Mouse (Mus musculus) spleen, postnatal 4 days (tissue): ENCODE data around the gene Slc43a1.

Source experiments
- DNase-seq, 2 experiments: peaks; one replicate each; pipeline ENCODE4 v3.0.0; 2022; ENCODE audit warnings: low spot score in 2 of 2

Slc43a1 gene

DNA sequence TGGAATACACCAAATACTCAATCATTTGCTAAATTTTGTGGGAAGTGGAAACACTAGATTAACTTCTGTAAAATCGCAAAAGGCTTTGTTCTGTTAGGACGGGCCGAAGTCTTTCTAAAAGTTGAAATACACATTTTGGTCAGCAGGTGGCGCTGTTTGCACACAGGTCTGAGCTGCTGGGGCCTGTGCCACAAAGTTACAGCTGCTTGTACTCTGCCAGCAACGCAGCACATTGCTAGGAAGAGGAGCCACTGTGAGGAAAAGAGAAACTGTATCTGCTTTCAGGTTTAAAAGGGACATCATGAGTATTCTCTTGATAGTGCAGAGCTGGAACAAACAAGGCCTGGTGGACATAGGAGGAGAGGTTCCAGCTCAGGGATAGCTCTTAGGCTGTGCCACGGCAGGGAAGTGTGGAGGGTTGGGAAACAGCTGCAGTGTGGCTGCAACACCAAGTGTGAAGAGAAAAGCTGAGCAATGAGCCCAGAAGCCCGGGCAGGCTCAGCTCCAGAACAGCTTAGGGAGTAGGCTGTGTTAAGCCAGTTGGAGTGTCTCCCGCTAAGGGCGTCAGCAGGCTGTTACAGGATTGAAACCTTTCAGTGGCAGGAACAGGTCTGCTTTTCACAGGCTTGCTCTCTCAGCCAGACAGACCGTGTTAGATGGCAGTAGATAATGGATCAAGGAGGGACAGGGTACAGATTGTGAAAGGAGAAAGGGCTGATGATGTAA is 6.8 kb upstream of the Slc43a1 start:
- DNase-seq: peak; percentile 88 to 96

DNA sequence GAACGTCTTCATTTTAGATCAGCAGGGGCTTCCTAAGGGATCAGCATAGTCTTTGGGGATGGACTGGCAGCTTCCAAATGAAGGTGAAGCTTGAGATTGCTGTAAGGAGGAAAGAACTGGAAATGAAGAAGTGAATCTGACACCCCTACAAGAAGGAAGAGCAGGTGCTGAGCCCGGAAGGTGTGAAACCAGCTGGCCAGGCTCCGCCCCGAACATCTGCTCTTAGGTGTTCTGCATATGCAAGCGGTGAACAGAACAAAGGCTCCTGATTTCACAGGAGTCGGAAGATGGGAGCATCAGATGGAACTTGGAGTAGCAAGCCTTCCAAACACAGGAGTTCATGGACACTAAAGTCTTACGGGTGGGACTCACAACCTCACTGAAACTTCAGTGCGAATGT is 1.5 kb upstream of the Slc43a1 start:
- no peak for DNase-seq

DNA sequence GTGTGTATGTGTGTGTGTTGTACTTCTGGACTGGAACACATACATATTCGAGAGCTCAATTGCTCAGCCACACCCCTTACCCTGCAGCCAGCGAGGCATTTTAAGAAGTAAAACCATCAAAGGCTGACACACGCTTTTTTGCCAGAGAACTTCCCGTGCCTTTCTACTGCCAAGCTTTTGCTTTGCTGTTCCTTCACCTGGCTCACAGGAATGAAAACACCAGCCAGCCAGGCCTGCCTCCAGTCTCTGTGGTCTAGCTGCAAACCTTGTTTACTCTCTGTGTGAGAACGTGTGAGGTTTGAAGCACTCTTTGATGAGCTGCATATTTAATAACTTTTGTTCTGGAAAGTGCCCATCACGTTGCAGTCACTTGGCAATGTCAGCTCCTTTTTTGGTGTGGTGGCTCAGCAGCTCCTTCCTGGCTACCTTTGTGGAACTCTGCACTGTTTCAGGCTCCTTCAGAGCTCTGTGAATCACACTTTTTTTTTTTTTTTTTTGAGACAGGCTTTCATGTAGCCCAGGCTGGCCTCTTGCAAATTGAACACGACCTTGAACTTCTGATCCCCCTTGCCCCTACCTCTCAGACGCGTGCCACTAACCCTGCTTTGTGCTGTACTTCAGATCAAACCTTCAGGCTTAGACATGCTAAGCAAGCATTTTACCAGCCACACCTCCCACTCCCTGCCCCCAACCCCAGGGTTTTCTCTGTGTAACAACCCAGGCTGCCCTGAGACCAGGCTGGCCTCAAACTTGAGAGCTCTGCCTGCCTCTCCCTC is 645 bp upstream of the Slc43a1 start:
- no peak for DNase-seq

DNA sequence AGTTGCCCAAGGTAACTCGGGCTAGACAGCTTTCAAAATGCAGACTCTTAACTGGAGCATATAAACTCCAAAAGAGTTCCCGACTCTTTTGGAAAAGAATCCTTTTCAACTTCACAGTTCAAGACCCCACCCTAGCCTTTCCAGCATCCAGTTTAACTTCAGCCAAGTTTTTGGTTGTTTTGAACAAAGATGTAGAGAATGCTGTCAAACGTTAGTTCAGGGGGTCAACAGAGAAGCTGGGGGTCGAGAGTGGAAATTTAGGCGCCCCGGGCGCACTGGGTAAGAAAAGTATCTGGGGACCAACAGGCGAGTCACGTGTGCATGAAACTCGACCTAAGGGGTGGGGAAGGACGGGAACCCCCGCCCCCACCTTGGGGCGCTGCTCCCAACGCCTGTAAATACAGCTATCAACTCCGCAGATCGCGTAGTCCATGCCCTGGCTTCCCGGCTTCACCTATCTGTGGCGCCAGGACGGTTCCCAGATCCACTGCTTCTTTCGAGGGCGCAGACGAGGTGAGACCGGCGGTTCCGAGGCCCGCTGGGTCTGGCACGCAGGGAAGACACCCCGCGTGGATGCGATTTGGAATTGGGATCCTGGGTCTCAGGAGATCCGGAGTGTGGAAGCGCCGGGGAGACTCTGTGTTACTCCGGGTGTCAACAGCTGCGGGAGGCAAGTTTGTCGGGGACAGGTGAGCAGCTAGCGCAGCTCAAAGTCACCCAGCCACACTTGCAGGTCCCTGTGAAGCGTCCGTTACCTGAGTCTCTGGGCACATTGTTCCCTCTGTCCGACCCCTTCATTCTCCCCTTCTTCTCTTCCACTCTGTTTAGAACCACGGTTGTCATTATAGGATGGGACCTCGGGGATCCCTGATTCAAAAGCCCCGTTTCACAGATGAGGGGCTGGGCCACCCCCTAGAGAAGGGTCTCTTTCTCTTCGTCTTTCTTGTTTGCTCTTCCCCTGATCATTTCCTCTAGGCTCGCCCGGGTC is 637 bp downstream of the Slc43a1 start:
- DNase-seq: peak; percentile 78 to 88

- DNase-seq: peak; percentile 82 to 91
Measured at GRCm38 (mm10) chr2:84840016-84840747, 1.5 kb downstream of the Slc43a1 start.

- DNase-seq: no peak
Measured at GRCm38 (mm10) chr2:84840748-84841563, 2.3 kb downstream of the Slc43a1 start.

DNA sequence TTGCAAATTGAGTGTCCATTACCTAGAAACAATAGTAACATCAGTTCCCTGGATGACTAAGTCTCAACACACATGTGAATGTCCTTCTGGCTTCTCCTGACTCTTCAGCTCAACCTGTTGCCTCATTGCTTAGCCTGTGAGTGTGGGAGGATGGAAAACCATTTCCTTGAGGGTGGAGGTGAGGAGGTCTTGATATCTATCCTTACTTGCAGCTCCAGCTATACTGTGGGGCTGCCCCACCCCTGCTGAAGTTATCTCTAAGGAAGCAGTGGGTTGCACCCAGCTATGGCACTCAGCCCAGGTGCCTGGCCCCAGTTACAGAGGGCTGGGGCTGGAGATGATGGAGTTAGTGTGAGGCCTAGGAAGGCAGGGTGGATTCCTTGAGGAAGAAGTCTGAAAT is 3.3 kb downstream of the Slc43a1 start:
- DNase-seq: peak; percentile 89

GRCm38 (mm10) chr2:84843654-84844053 is 5.0 kb downstream of the Slc43a1 start:
- DNase-seq: peak in 1 of 2 experiments; percentile 51

- no peak for DNase-seq
Measured at GRCm38 (mm10) chr2:84845226-84845625, 6.6 kb downstream of the Slc43a1 start.

DNA sequence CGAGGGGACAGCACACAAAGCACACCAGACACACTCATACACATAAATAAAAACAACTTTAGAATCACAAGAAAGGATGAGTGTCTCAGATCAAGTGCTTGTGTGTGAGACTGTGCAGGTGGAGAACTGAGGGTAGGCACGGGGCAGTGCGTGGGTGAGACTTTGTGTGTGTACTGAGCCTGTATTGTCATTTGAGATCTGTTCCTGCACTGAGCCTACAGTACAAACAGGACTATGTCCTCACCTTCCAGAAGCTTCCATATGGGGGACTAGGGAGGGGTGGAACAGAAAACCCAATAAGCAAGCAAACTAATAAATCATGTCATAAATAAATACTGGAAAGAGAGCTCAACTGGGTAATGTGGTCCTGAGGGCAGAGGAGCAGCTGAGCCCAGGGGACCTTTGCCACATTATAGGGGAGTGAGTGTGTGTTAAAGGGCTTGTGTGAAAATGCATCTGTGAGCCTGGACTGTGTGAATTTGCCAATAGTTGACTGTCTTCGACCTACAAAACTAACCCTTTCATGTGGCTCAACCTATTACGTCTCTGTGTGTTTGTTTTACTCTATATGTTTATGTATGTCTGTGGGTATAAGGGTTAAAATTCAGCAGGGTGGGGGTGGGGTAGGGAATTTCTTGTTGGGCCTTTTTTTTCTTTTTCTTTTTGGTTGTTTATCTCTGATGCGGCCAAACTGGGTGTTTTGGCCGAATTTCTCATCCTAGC is 11.9 kb downstream of the Slc43a1 start:
- DNase-seq: no peak

GRCm38 (mm10) chr2:84851130-84852040 is 12.7 kb downstream of the Slc43a1 start:
- no peak for DNase-seq

GRCm38 (mm10) chr2:84855732-84856131 is 17.1 kb downstream of the Slc43a1 start:
- peak; percentile 48 to 77 for DNase-seq

GRCm38 (mm10) chr2:84858551-84858950 is 19.9 kb downstream of the Slc43a1 start:
- DNase-seq: no peak

- no peak for DNase-seq
Measured at GRCm38 (mm10) chr2:84859991-84860780, 21.5 kb downstream of the Slc43a1 start.

- DNase-seq: no peak
Measured at GRCm38 (mm10) chr2:84861430-84861829, 22.8 kb downstream of the Slc43a1 start.

DNA sequence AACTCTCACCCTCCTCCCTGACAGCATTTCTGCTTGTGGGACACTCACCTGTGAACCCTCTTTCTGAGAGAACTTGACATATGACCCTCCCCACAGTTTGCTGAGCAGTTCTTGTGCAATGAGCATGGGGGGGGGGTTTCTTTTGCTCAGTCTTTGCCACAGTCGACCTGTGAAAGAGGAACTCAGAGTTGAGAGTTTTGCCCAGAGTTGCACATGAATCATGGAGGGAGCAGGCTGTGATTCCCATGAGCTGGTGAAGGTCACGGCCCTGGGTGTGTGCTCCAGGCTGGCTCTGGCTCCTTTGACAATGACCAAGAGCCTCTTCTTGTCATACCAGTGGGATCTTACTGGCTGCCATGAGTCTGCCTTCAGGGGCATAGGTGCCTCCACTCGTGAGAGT is 23.6 kb downstream of the Slc43a1 start:
- no peak for DNase-seq

DNA sequence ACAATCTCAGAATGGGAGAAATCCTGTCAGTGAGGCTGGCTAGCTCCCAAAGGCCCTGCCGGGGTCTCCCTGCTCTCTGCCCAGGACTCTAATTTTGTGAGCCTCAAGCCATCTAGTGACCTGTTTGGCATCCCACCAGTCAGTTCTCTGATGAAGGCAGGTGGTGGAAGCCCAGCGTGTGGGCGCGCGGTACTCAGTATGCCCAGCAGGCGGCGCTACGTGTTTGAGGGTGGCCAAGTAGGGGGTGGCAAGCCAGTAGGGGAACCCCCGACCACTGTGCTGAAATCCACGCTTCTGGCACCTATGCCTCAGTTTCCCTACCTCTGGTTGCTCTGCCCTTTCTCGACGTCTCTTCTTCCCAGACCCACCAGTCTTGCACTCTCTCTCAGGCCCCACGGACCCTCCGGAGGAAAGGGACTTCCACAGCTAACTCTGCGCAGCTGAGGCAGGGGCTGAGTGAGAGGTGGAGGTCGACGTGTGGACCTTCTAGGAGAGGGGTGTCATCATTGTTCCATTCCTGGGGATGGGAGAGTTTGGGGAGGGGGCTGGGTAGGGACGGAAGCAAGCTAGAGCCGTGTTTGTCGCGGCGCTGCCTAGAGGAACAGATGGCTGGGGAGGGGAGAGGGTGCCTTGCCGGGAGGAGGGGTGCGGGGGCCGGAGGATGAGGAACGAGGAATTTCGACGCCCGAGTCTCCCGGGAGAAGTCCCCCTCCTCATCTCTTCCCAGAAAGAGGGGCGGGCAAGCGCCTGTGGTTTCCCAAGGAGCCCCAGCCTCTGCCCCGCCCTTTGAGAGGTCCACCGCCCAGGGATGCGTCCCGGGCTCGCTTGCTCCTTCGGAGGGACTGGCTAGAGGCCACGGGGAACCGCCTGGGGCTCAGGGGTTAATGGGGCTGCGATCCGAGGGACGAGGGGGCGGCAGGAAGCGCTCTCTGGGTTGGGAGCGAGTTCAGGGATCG is 27.2 kb downstream of the Slc43a1 start:
- peak; percentile 72 to 91 for DNase-seq
